8 mouse cellular contexts compared by ENCODE assay signal in genomic region chr11:70615074-70615473, GRCm38 (mm10). TPM values are rescaled to one million over a fixed set of nuclear protein-coding genes. Genes with fewer than 3 reads are reported as not detected.
A peak's percentile ranks its signal among the peaks of the same experiment; 100 is the strongest.
DNase-seq lines count a peak whose midpoint lies in the region; ATAC-seq lines count a peak whose summit lies in the region.

No protein-coding gene starts in this region.

- 2% methylated on average over 17 of the region's 17 CpGs for WGBS in heart, embryonic 16.5 days

- peaks cover 10% of the 10 kb centered on the region for H3K4me1 ChIP-seq in heart, embryonic 16.5 days (ENCODE audit: control insufficient read depth, insufficient read depth, low read length)
- peaks cover 82% of the 10 kb centered on the region for H3K4me1 ChIP-seq in megakaryocyte, embryonic 14.5 days

- peak overlapping the region; percentile 49 for H3K4me3 ChIP-seq in heart, embryonic 16.5 days (ENCODE audit: low read length)
- peak overlapping the region; percentile 87 for H3K4me3 ChIP-seq in megakaryocyte, embryonic 14.5 days (replicated peaks)

- peaks cover 23% of the 10 kb centered on the region for H3K36me3 ChIP-seq in heart, embryonic 16.5 days (ENCODE audit: control insufficient read depth, insufficient read depth)
- H3K36me3 ChIP-seq in megakaryocyte, embryonic 14.5 days (replicated peaks; ENCODE audit: low read length): peaks cover 62% of the 10 kb centered on the region

- no peaks in the 10 kb centered on the region for H3K9me3 ChIP-seq in heart, embryonic 16.5 days (replicated peaks; ENCODE audit: control insufficient read depth, low read length)
- H3K9me3 ChIP-seq in megakaryocyte, embryonic 14.5 days: no peaks in the 10 kb centered on the region

- peak; percentile 88 for ATAC-seq in erythroblast, adult 5-6 weeks (replicated peaks; ENCODE audit: low FRiP score, poor library complexity, severe bottlenecking)
- peak; percentile 74 for ATAC-seq in heart, embryonic 16.5 days (replicated peaks; ENCODE audit: extremely low read depth, insufficient read depth, low FRiP score)

- H3K27ac ChIP-seq in heart, embryonic 16.5 days (ENCODE audit: low read length): peak overlapping the region; percentile 63

- H3K27me3 ChIP-seq in heart, embryonic 16.5 days (ENCODE audit: control insufficient read depth, insufficient read depth, low read length): peaks cover 5% of the 10 kb centered on the region; the same call in 1 of the 2 replicates
- no peaks in the 10 kb centered on the region for H3K27me3 ChIP-seq in megakaryocyte, embryonic 14.5 days (replicated peaks)

- DNase-seq in CD4-positive, CD25-positive, alpha-beta regulatory T cell, adult 2 months (ENCODE audit: low read depth, low spot score): peak; percentile 90
- peak; percentile 53 for DNase-seq in adrenal gland, adult 8-10 months
- DNase-seq in kidney, postnatal 14 days: peak; percentile 81
- DNase-seq in spleen, postnatal 10 days (ENCODE audit: low spot score in 2 of 2): peak; percentile 48 to 79
- no peak for DNase-seq in right cerebral cortex, adult 18-20 months

- peak overlapping the region; percentile 84 for H3K4me2 ChIP-seq in heart, embryonic 16.5 days (ENCODE audit: low read depth, low read length)

- peak overlapping the region; percentile 65 for H3K9ac ChIP-seq in heart, embryonic 16.5 days (ENCODE audit: low read length)

RNA-seq across cellular contexts. Expression of gene 4930544D05Rik, which starts 0.6 kb away (rescaled TPM):
- total RNA-seq in adrenal gland, adult 8-10 months (2022): not detected
- not detected in 2 replicates for total RNA-seq in erythroblast, adult 5-6 weeks (2015; ENCODE audit: low replicate concordance)
- total RNA-seq in erythroblast, adult 5-6 weeks (2017; ENCODE audit: low replicate concordance): not detected in 2 replicates
- not detected in 2 replicates for polyA plus RNA-seq in heart, embryonic 16.5 days (2015; fragmentation: Nextera tagmentation; extraction: Ambion mirVana)
- polyA plus RNA-seq in megakaryocyte, embryonic 14.5 days (2012; ENCODE audit: insufficient read depth, low replicate concordance): not detected in 2 replicates

RNA-seq across cellular contexts. Expression of gene Chrne, which starts 3.9 kb away (rescaled TPM):
- not detected for total RNA-seq in adrenal gland, adult 8-10 months (2022)
- total RNA-seq in erythroblast, adult 5-6 weeks (2015; ENCODE audit: low replicate concordance): not detected in 2 replicates
- total RNA-seq in erythroblast, adult 5-6 weeks (2017; ENCODE audit: low replicate concordance): not detected in 2 replicates
- polyA plus RNA-seq in heart, embryonic 16.5 days (2015; fragmentation: Nextera tagmentation; extraction: Ambion mirVana): not detected in 2 replicates
- polyA plus RNA-seq in megakaryocyte, embryonic 14.5 days (2012; ENCODE audit: insufficient read depth, low replicate concordance): 0.83 TPM in 1 of 2 replicates, not detected in the other

RNA-seq across cellular contexts. Expression of gene Gp1ba, which starts 23.8 kb away (rescaled TPM):
- total RNA-seq in adrenal gland, adult 8-10 months (2022): not detected
- total RNA-seq in erythroblast, adult 5-6 weeks (2015; ENCODE audit: low replicate concordance): 0.84 TPM in 1 of 2 replicates, not detected in the other
- total RNA-seq in erythroblast, adult 5-6 weeks (2017; ENCODE audit: low replicate concordance): 0.42 TPM in 1 of 2 replicates, not detected in the other
- 0.34 and 0.38 TPM in 2 replicates for polyA plus RNA-seq in heart, embryonic 16.5 days (2015; fragmentation: Nextera tagmentation; extraction: Ambion mirVana)
- polyA plus RNA-seq in megakaryocyte, embryonic 14.5 days (2012; ENCODE audit: insufficient read depth, low replicate concordance): 898 and 1,061 TPM in 2 replicates

RNA-seq across cellular contexts. Expression of gene Rnf167, which starts 32.0 kb away (rescaled TPM):
- total RNA-seq in adrenal gland, adult 8-10 months (2022): 100 to 1,000 TPM in 2 of 4 experiments, 10 to 100 TPM in 2; 82.3 to 136 (median 110) TPM
- 146 and 222 TPM in 2 replicates for total RNA-seq in erythroblast, adult 5-6 weeks (2015; ENCODE audit: low replicate concordance)
- total RNA-seq in erythroblast, adult 5-6 weeks (2017; ENCODE audit: low replicate concordance): 217 and 308 TPM in 2 replicates
- polyA plus RNA-seq in heart, embryonic 16.5 days (2015; fragmentation: Nextera tagmentation; extraction: Ambion mirVana): 80.3 and 80.9 TPM in 2 replicates
- 102 and 125 TPM in 2 replicates for polyA plus RNA-seq in megakaryocyte, embryonic 14.5 days (2012; ENCODE audit: insufficient read depth, low replicate concordance)

RNA-seq across cellular contexts. Expression of gene Slc25a11, which starts 32.2 kb away (rescaled TPM):
- 100 to 1,000 TPM; 121 to 137 (median 127) TPM for total RNA-seq in adrenal gland, adult 8-10 months (2022)
- total RNA-seq in erythroblast, adult 5-6 weeks (2015; ENCODE audit: low replicate concordance): 17.1 and 20.1 TPM in 2 replicates
- 16.2 and 16.6 TPM in 2 replicates for total RNA-seq in erythroblast, adult 5-6 weeks (2017; ENCODE audit: low replicate concordance)
- polyA plus RNA-seq in heart, embryonic 16.5 days (2015; fragmentation: Nextera tagmentation; extraction: Ambion mirVana): 346 and 351 TPM in 2 replicates
- polyA plus RNA-seq in megakaryocyte, embryonic 14.5 days (2012; ENCODE audit: insufficient read depth, low replicate concordance): 15.7 and 78.7 TPM in 2 replicates
